Mouse (Mus musculus): Measurements from ENCODE around the gene Gsg1.

GRCm38 (mm10) chr6:135264136-135264535 is 10.0 kb upstream of the Gsg1 start:
- TF ChIP-seq CTCF (IDR thresholded peaks at IDR 0.05; ENCODE audit: low read depth, low read length) (no peak), POLR2A (IDR thresholded peaks at IDR 0.05; ENCODE audit: insufficient read depth, low read length) (no peak), EP300 (IDR thresholded peaks at IDR 0.05; ENCODE audit: insufficient read depth, low read depth, low read length) (no peak)
